Mouse (Mus musculus) small intestine, adult 2 months (tissue): Measurements from ENCODE around the gene Nr2e1.

Experiments used
- CTCF ChIP-seq: fragments of 200-500 bp; IDR thresholded peaks from 2 replicates; pipeline ENCODE4 v1.5.1; 2012; ENCODE audit warnings: low read depth, mild to moderate bottlenecking, control low read depth, inconsistent platforms, low read length, moderate library complexity, mixed read lengths; ENCODE audit not compliant: insufficient replicate concordance, insufficient read length; ENCODE audit errors: extremely low read depth
- POLR2A ChIP-seq: fragments of 200-500 bp; IDR thresholded peaks from 2 replicates; pipeline ENCODE4 v1.6.1; 2012; ENCODE audit warnings: low read depth, mild to moderate bottlenecking, control low read depth, inconsistent platforms, low read length, moderate library complexity

DNA sequence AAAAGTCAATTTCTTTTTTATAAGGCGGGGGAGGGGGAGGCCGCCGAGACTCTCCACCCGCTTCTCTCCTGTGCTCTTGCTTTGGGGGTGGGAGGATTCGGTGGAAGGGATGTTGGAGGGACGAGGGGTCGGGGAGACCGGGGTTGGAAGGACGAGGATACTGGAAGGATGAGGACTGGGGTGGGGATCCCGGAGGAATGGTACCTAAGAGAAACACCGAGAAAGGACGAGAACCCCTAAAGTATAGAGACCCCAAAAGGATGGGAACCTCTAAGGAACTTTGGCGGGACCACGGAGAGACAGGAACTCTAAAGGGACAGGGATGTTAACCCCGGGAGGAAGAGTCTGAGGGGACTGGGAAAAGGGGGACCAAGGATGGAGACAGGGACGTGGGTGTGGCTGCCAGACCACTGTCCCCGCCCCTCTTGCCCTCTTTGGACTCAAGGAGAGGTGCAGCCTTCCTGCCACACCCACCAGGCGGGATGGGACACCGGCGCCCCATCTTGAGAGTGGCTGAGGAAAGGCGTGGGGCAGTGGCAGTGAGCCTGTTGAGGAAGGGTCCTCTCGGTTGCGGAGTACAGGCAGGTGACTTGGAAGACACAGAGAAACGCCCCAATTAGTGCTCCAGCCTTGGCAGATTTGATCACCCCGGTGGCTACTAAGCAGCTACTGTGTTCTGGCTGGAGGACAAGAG is 8.7 kb upstream of the Nr2e1 start:
- TF ChIP-seq CTCF: no peak
- no peak for TF ChIP-seq POLR2A
